ENCODE assay signal across 18 mouse cellular contexts in genomic region chr11:88299345-88299744, GRCm38 (mm10). TPM values are rescaled to one million over a fixed set of nuclear protein-coding genes. Genes with fewer than 3 reads are reported as not detected.
"Had no signal": no experiment of that assay in that cellular context is flagged by ENCODE, and none has a peak within 500 bp of the region (broad histone marks: within the 10 kb centered on the region; RNA-seq: fewer than 3 reads in every experiment).

No protein-coding gene starts in this region.

- H3K9ac ChIP-seq: limb, embryonic 13.5 days; liver, embryonic 14.5 days; midbrain, embryonic 15.5 days; neural tube, embryonic 13.5 days had no signal

- ATAC-seq: midbrain, embryonic 15.5 days had no signal

- H3K4me2 ChIP-seq: limb, embryonic 13.5 days; midbrain, embryonic 15.5 days; neural tube, embryonic 13.5 days had no signal

- DNase-seq: kidney, postnatal 10 days; kidney, postnatal 4 days; left cerebral cortex, postnatal 4 days; lung, adult 18-20 months; retina, postnatal 1 day; right cerebral cortex, postnatal 4 days; spleen, adult 18-20 months; thymus, adult 18-20 months; thymus, postnatal 25 days had no signal

- H3K4me3 ChIP-seq: layer of hippocampus, adult 2 months; limb, embryonic 13.5 days; midbrain, embryonic 15.5 days; neural tube, embryonic 13.5 days had no signal

- H3K9me3 ChIP-seq: limb, embryonic 13.5 days; midbrain, embryonic 15.5 days; neural tube, embryonic 13.5 days had no signal

- H3K36me3 ChIP-seq: limb, embryonic 13.5 days; midbrain, embryonic 15.5 days; neural tube, embryonic 13.5 days had no signal

- H3K27ac ChIP-seq: layer of hippocampus, adult 2 months; limb, embryonic 13.5 days; liver, embryonic 14.5 days; midbrain, embryonic 15.5 days; neural tube, embryonic 13.5 days had no signal

- H3K27me3 ChIP-seq: midbrain, embryonic 15.5 days; neural tube, embryonic 13.5 days had no signal

RNA-seq across cellular contexts. Expression of gene Ccdc182, which starts 5.5 kb away (rescaled TPM):
- polyA plus RNA-seq: liver, adult 2 months; liver, embryonic 14.5 days; lung, embryonic 16.5 days; stomach, embryonic 14.5 days; urinary bladder, adult 2 months had no signal
